Comparison of ENCODE assay signal across 21 mouse cellular contexts in the genomic region with DNA sequence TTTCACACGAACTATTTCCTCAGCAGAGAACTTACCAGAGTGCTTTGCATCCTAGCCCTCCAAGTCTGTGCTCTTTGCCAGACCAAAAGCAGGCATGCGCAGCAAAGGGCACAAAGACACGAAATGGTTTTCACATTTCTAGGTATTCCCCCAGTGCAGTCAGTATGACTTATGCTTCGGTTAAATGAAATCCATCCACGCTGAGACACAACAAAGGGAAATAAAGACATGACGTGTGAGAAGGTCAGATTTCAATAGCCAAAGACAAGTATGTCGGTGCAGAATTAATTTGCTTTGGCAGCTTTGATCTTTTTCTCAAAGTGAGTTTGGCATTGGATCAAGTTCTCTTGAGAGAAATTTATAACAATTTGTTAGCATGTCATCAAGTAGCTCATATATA.
A peak's percentile ranks its signal among the peaks of the same experiment; 100 is the strongest.
DNase-seq lines count a peak whose midpoint lies in the region; ATAC-seq and TF ChIP-seq lines count a peak whose summit lies in the region.
"Had no signal": no experiment of that assay in that cellular context is flagged by ENCODE, and none has a peak within 500 bp of the region (broad histone marks: within the 10 kb centered on the region; RNA-seq: fewer than 3 reads in every experiment).

No protein-coding gene starts in this region.

- TF ChIP-seq CTCF in hindbrain, postnatal 0 days (IDR thresholded peaks at IDR 0.05; ENCODE audit: low read depth): no peak
- no peak for TF ChIP-seq CTCF in left cerebral cortex, adult 2 months (IDR thresholded peaks at IDR 0.05)

- intact Hi-C loops in left cerebral cortex, adult 2 months (cut with DNase I): no loop called here

- no peaks in the 10 kb centered on the region for H3K36me3 ChIP-seq in hindbrain, postnatal 0 days (ENCODE audit: insufficient read depth, low read length)
- no peaks in the 10 kb centered on the region for H3K36me3 ChIP-seq in hindbrain, embryonic 14.5 days (replicated peaks; ENCODE audit: control insufficient read depth, insufficient read depth)
- no peaks in the 10 kb centered on the region for H3K36me3 ChIP-seq in embryonic facial prominence, embryonic 10.5 days (replicated peaks)
- no peaks in the 10 kb centered on the region for H3K36me3 ChIP-seq in limb, embryonic 13.5 days
- H3K36me3 ChIP-seq: heart, embryonic 15.5 days; intestine, embryonic 15.5 days; liver, embryonic 15.5 days had no signal

- no peaks in the 10 kb centered on the region for H3K9me3 ChIP-seq in hindbrain, postnatal 0 days (ENCODE audit: low read length)
- no peaks in the 10 kb centered on the region for H3K9me3 ChIP-seq in hindbrain, embryonic 14.5 days (ENCODE audit: control insufficient read depth, low read length)
- no peaks in the 10 kb centered on the region for H3K9me3 ChIP-seq in embryonic facial prominence, embryonic 10.5 days
- H3K9me3 ChIP-seq in limb, embryonic 13.5 days: no peaks in the 10 kb centered on the region
- H3K9me3 ChIP-seq: heart, embryonic 15.5 days; intestine, embryonic 15.5 days; liver, embryonic 15.5 days had no signal

- DNase-seq in hindbrain, postnatal 0 days (ENCODE audit: low spot score): peak; percentile 25
- DNase-seq in hindbrain, embryonic 14.5 days (ENCODE audit: low spot score): no peak
- DNase-seq in NIH3T3 (ENCODE audit: low read depth): peak; percentile 24
- DNase-seq in embryonic facial prominence, embryonic 10.5 days (ENCODE audit: low spot score): peak; percentile 13
- no peak for DNase-seq in left cerebral cortex, adult 2 months (ENCODE audit: extremely low spot score in 1 of 2, low spot score in 2 of 2)
- no peak for DNase-seq in spleen, postnatal 36 days (ENCODE audit: low spot score in 2 of 2)
- DNase-seq in right cerebral cortex, postnatal 14 days: no peak
- DNase-seq: adrenal gland, postnatal 25 days; cerebellum, adult 2 months; gastrocnemius, adult 2 months; heart, adult 11 months; left cerebral cortex, postnatal 4 days; thymus, adult 18-20 months had no signal

- H3K9ac ChIP-seq in hindbrain, postnatal 0 days (replicated peaks; ENCODE audit: low read length): no peak overlapping the region
- no peak overlapping the region for H3K9ac ChIP-seq in hindbrain, embryonic 14.5 days
- H3K9ac ChIP-seq in limb, embryonic 13.5 days: no peak overlapping the region
- H3K9ac ChIP-seq: heart, embryonic 15.5 days; intestine, embryonic 15.5 days; liver, embryonic 15.5 days had no signal

- H3K27me3 ChIP-seq in hindbrain, postnatal 0 days (ENCODE audit: insufficient read depth, low read length): no peaks in the 10 kb centered on the region
- H3K27me3 ChIP-seq in hindbrain, embryonic 14.5 days (ENCODE audit: control insufficient read depth, insufficient read depth, low read length): no peaks in the 10 kb centered on the region
- no peaks in the 10 kb centered on the region for H3K27me3 ChIP-seq in embryonic facial prominence, embryonic 10.5 days (replicated peaks; ENCODE audit: low read depth, poor library complexity, severe bottlenecking)
- H3K27me3 ChIP-seq in limb, embryonic 13.5 days: no peaks in the 10 kb centered on the region
- H3K27me3 ChIP-seq: heart, embryonic 15.5 days; intestine, embryonic 15.5 days; liver, embryonic 15.5 days; Patski had no signal

- H3K4me3 ChIP-seq in hindbrain, postnatal 0 days (ENCODE audit: low read length): no peak overlapping the region
- H3K4me3 ChIP-seq in hindbrain, embryonic 14.5 days (replicated peaks; ENCODE audit: low read length): no peak overlapping the region
- no peak overlapping the region for H3K4me3 ChIP-seq in embryonic facial prominence, embryonic 10.5 days
- H3K4me3 ChIP-seq in limb, embryonic 13.5 days: no peak overlapping the region
- H3K4me3 ChIP-seq in left cerebral cortex, adult 2 months: no peak overlapping the region
- H3K4me3 ChIP-seq: erythroblast, embryonic 14.5 days; gastrocnemius, adult 2 months; heart, embryonic 15.5 days; intestine, embryonic 15.5 days; liver, embryonic 15.5 days had no signal

- ATAC-seq in hindbrain, postnatal 0 days: no peak
- ATAC-seq in hindbrain, embryonic 14.5 days (ENCODE audit: low FRiP score): no peak
- ATAC-seq in limb, embryonic 13.5 days (ENCODE audit: low FRiP score, low read depth): no peak
- ATAC-seq: activated CD4-positive, CD25-positive, alpha-beta regulatory T cell, adult 4 months; forebrain, embryonic 16.5 days; intestine, embryonic 15.5 days; Patski had no signal

- no peaks in the 10 kb centered on the region for H3K4me1 ChIP-seq in hindbrain, postnatal 0 days (ENCODE audit: insufficient read depth, low read length)
- H3K4me1 ChIP-seq in hindbrain, embryonic 14.5 days (replicated peaks; ENCODE audit: control insufficient read depth, insufficient read depth, low read length): no peaks in the 10 kb centered on the region
- H3K4me1 ChIP-seq in embryonic facial prominence, embryonic 10.5 days: peaks cover 4% of the 10 kb centered on the region; the same call in 1 of the 2 replicates
- H3K4me1 ChIP-seq in limb, embryonic 13.5 days: peaks cover 4% of the 10 kb centered on the region; the same call in 1 of the 2 replicates
- H3K4me1 ChIP-seq: heart, embryonic 15.5 days; intestine, embryonic 15.5 days; liver, embryonic 15.5 days had no signal

- no peak overlapping the region for H3K4me2 ChIP-seq in hindbrain, postnatal 0 days (ENCODE audit: low read depth, low read length)
- no peak overlapping the region for H3K4me2 ChIP-seq in hindbrain, embryonic 14.5 days (replicated peaks)
- 0 out of 2 replicates have a peak overlapping the region, but pooled peaks have one; percentile 11 for H3K4me2 ChIP-seq in limb, embryonic 13.5 days (replicated peaks)
- H3K4me2 ChIP-seq: heart, embryonic 15.5 days; intestine, embryonic 15.5 days; liver, embryonic 15.5 days had no signal

- H3K27ac ChIP-seq in hindbrain, postnatal 0 days: no peak overlapping the region
- H3K27ac ChIP-seq in hindbrain, embryonic 14.5 days: no peak overlapping the region
- no peak overlapping the region for H3K27ac ChIP-seq in embryonic facial prominence, embryonic 10.5 days (replicated peaks)
- H3K27ac ChIP-seq in limb, embryonic 13.5 days: no peak overlapping the region
- no peak overlapping the region for H3K27ac ChIP-seq in left cerebral cortex, adult 2 months
- H3K27ac ChIP-seq: gastrocnemius, adult 2 months; heart, embryonic 15.5 days; intestine, embryonic 15.5 days; liver, embryonic 15.5 days had no signal

- 31% methylated on average over 7 of the region's 7 CpGs for WGBS in hindbrain, postnatal 0 days
- 38% methylated on average over 7 of the region's 7 CpGs for WGBS in hindbrain, embryonic 14.5 days
- WGBS in embryonic facial prominence, embryonic 10.5 days: 59% methylated on average over 7 of the region's 7 CpGs
- 27% methylated on average over 7 of the region's 7 CpGs for WGBS in limb, embryonic 13.5 days

Comparison
In these comparisons a context has a peak if more than half of its experiments do, and no peak if none do; other contexts are left out.
1. DNase-seq: peak in hindbrain, postnatal 0 days (single experiment), NIH3T3 (single experiment) and embryonic facial prominence, embryonic 10.5 days (single experiment); none in hindbrain, embryonic 14.5 days (single experiment), left cerebral cortex, adult 2 months (0 of 2), spleen, postnatal 36 days (0 of 2) and right cerebral cortex, postnatal 14 days (single experiment).